Mouse (Mus musculus): ENCODE data around the gene Nt5c3b. TPM values are rescaled to one million over a fixed set of nuclear protein-coding genes. Genes with fewer than 3 reads are reported as not detected.

The Nt5c3b gene
- polyA plus RNA-seq, 1 experiment, result 83.4 TPM

- TF ChIP-seq MYOG (IDR thresholded peaks at IDR 0.05; ENCODE audit: control insufficient read depth, extremely low read depth, insufficient read length) (no peak), FOSL1 (IDR thresholded peaks at IDR 0.05; ENCODE audit: insufficient read depth, low read length, poor library complexity, severe bottlenecking) (no peak)
- peaks cover 58% of the 10 kb centered on the region for H3K79me3 ChIP-seq (ENCODE audit: low read depth)
- H3K4me3 ChIP-seq (ENCODE audit: insufficient read depth, poor library complexity, severe bottlenecking), result no peak overlapping the region
- H3K79me2 ChIP-seq (ENCODE audit: control insufficient read depth, insufficient read depth), result peaks cover 100% of the 10 kb centered on the region
- H3K27me3 ChIP-seq (ENCODE audit: control insufficient read depth, insufficient read depth, insufficient read length), result no peaks in the 10 kb centered on the region
- H3K36me3 ChIP-seq (ENCODE audit: control insufficient read depth, insufficient read depth), result peaks cover 54% of the 10 kb centered on the region
- H3ac ChIP-seq (ENCODE audit: control insufficient read depth, insufficient read length, low read depth), result no peak overlapping the region
Measured at GRCm38 (mm10) chr11:100462699-100463098, 21.1 kb upstream of the Nt5c3b start.

GRCm38 (mm10) chr11:100457711-100458110 lies 16.1 kb upstream of the Nt5c3b start:
- TF ChIP-seq MYOG (IDR thresholded peaks at IDR 0.05; ENCODE audit: control insufficient read depth, extremely low read depth, insufficient read length), result no peak
- TF ChIP-seq CTCF (IDR thresholded peaks at IDR 0.05; ENCODE audit: control insufficient read depth, insufficient read depth, insufficient read length), result no peak
- no peak for TF ChIP-seq FOSL1 (IDR thresholded peaks at IDR 0.05; ENCODE audit: insufficient read depth, low read length, poor library complexity, severe bottlenecking)
- TF ChIP-seq USF1 (IDR thresholded peaks at IDR 0.05; ENCODE audit: low read depth), result no peak
- no peak for TF ChIP-seq CEBPB (IDR thresholded peaks at IDR 0.05; ENCODE audit: low read depth)
- no peak for TF ChIP-seq MAX (IDR thresholded peaks at IDR 0.05)
- no peak for TF ChIP-seq MYOD1 (IDR thresholded peaks at IDR 0.05; ENCODE audit: control insufficient read depth, insufficient read length, low read depth)
- Histone ChIP-seq H3K27me3 (ENCODE audit: control insufficient read depth, insufficient read depth, insufficient read length) (no peaks in the 10 kb centered on the region), H3K36me3 (ENCODE audit: control insufficient read depth, insufficient read depth) (peaks cover 50% of the 10 kb centered on the region), H3ac (ENCODE audit: control insufficient read depth, insufficient read length, low read depth) (no peak overlapping the region), H3K79me3 (ENCODE audit: low read depth) (peaks cover 25% of the 10 kb centered on the region), H3K4me3 (ENCODE audit: insufficient read depth, poor library complexity, severe bottlenecking) (no peak overlapping the region), H3K79me2 (ENCODE audit: control insufficient read depth, insufficient read depth) (peaks cover 62% of the 10 kb centered on the region)

- no peak overlapping the region for H3ac ChIP-seq (ENCODE audit: control insufficient read depth, insufficient read length, low read depth)
- peaks cover 57% of the 10 kb centered on the region for H3K79me2 ChIP-seq (ENCODE audit: control insufficient read depth, insufficient read depth)
- H3K4me3 ChIP-seq (ENCODE audit: insufficient read depth, poor library complexity, severe bottlenecking), result no peak overlapping the region
- peaks cover 45% of the 10 kb centered on the region for H3K36me3 ChIP-seq (ENCODE audit: control insufficient read depth, insufficient read depth)
- peaks cover 25% of the 10 kb centered on the region for H3K79me3 ChIP-seq (ENCODE audit: low read depth)
- no peak for TF ChIP-seq USF1 (IDR thresholded peaks at IDR 0.05; ENCODE audit: low read depth)
- TF ChIP-seq MAX (IDR thresholded peaks at IDR 0.05), result no peak
- no peak for TF ChIP-seq FOSL1 (IDR thresholded peaks at IDR 0.05; ENCODE audit: insufficient read depth, low read length, poor library complexity, severe bottlenecking)
- no peak for TF ChIP-seq CEBPB (IDR thresholded peaks at IDR 0.05; ENCODE audit: low read depth)
- no peak for TF ChIP-seq MYOG (IDR thresholded peaks at IDR 0.05; ENCODE audit: control insufficient read depth, extremely low read depth, insufficient read length)
- H3K27me3 ChIP-seq (ENCODE audit: control insufficient read depth, insufficient read depth, insufficient read length), result no peaks in the 10 kb centered on the region
Measured at GRCm38 (mm10) chr11:100457247-100457646, 15.6 kb upstream of the Nt5c3b start.

GRCm38 (mm10) chr11:100442625-100443024 lies 1.0 kb upstream of the Nt5c3b start:
- no peaks in the 10 kb centered on the region for H3K79me3 ChIP-seq (ENCODE audit: low read depth)

GRCm38 (mm10) chr11:100440691-100441522 lies 701 bp downstream of the Nt5c3b start:
- TF ChIP-seq CEBPB (IDR thresholded peaks at IDR 0.05; ENCODE audit: low read depth) (no peak), MAX (IDR thresholded peaks at IDR 0.05) (peak; percentile 65)
- no peaks in the 10 kb centered on the region for H3K79me3 ChIP-seq (ENCODE audit: low read depth)
- peaks cover 19% of the 10 kb centered on the region for H3K36me3 ChIP-seq (ENCODE audit: control insufficient read depth, insufficient read depth)
- peaks cover 29% of the 10 kb centered on the region for H3K79me2 ChIP-seq (ENCODE audit: control insufficient read depth, insufficient read depth)
- peak overlapping the region; percentile 60 for H3K4me3 ChIP-seq (ENCODE audit: insufficient read depth, poor library complexity, severe bottlenecking)
- peak overlapping the region; percentile 62 for H3ac ChIP-seq (ENCODE audit: control insufficient read depth, insufficient read length, low read depth)
- no peaks in the 10 kb centered on the region for H3K27me3 ChIP-seq (ENCODE audit: control insufficient read depth, insufficient read depth, insufficient read length)

More at GRCm38 (mm10) chr11:100442625-100443024, 1.0 kb upstream of the Nt5c3b start:
- peaks cover 9% of the 10 kb centered on the region for H3K36me3 ChIP-seq (ENCODE audit: control insufficient read depth, insufficient read depth)
- peaks cover 28% of the 10 kb centered on the region for H3K79me2 ChIP-seq (ENCODE audit: control insufficient read depth, insufficient read depth)
- no peak overlapping the region for H3ac ChIP-seq (ENCODE audit: control insufficient read depth, insufficient read length, low read depth)
- TF ChIP-seq MYOG (IDR thresholded peaks at IDR 0.05; ENCODE audit: control insufficient read depth, extremely low read depth, insufficient read length), result no peak
- TF ChIP-seq FOSL1 (IDR thresholded peaks at IDR 0.05; ENCODE audit: insufficient read depth, low read length, poor library complexity, severe bottlenecking), result no peak
- no peak for TF ChIP-seq CTCF (IDR thresholded peaks at IDR 0.05; ENCODE audit: control insufficient read depth, insufficient read depth, insufficient read length)
- no peak for TF ChIP-seq MAX (IDR thresholded peaks at IDR 0.05)
- H3K4me3 ChIP-seq (ENCODE audit: insufficient read depth, poor library complexity, severe bottlenecking), result no peak overlapping the region
- H3K27me3 ChIP-seq (ENCODE audit: control insufficient read depth, insufficient read depth, insufficient read length), result no peaks in the 10 kb centered on the region

- H3K36me3 ChIP-seq (ENCODE audit: control insufficient read depth, insufficient read depth), result peaks cover 37% of the 10 kb centered on the region
- TF ChIP-seq MYOG (IDR thresholded peaks at IDR 0.05; ENCODE audit: control insufficient read depth, extremely low read depth, insufficient read length), result no peak
Measured at GRCm38 (mm10) chr11:100437901-100438300, 3.7 kb downstream of the Nt5c3b start.

More at GRCm38 (mm10) chr11:100437901-100438300, 3.7 kb downstream of the Nt5c3b start:
- Histone ChIP-seq H3ac (ENCODE audit: control insufficient read depth, insufficient read length, low read depth) (no peak overlapping the region), H3K79me2 (ENCODE audit: control insufficient read depth, insufficient read depth) (peaks cover 29% of the 10 kb centered on the region), H3K79me3 (ENCODE audit: low read depth) (no peaks in the 10 kb centered on the region), H3K27me3 (ENCODE audit: control insufficient read depth, insufficient read depth, insufficient read length) (no peaks in the 10 kb centered on the region), H3K4me3 (ENCODE audit: insufficient read depth, poor library complexity, severe bottlenecking) (no peak overlapping the region)
